Mouse (Mus musculus) erythroblast, embryonic 14.5 days (primary cell): ENCODE data around the gene Nup210.
"Not testable (repeated sequence)": the region's sequence is repeated elsewhere in the genome, so short reads cannot be mapped to it uniquely, and the experiment has no call there.

Experiments
- GATA1 ChIP-seq: IDR thresholded peaks from 2 replicates; pipeline ENCODE4 v1.6.1; 2012; ENCODE audit warnings: low read length, inconsistent platforms, mixed read lengths
- TAL1 ChIP-seq: IDR thresholded peaks from 3 replicates; pipeline ENCODE4 v1.6.1; 2012; ENCODE audit warnings: low read length, inconsistent platforms, mixed read lengths

GRCm38 (mm10) chr6:91103421-91103820, 13.2 kb downstream of the Nup210 start:
- not testable (repeated sequence) for TF ChIP-seq GATA1, TAL1
